Mouse (Mus musculus) bone marrow macrophage, adult 2 months (primary cell): ENCODE measurements around the gene Pou2f2. TPM values are rescaled to one million over a fixed set of nuclear protein-coding genes. Genes with fewer than 3 reads are reported as not detected.

ENCODE experiments used
- H3K27ac ChIP-seq: 2 replicates; pipeline ENCODE4 v1.5.1; 2012; ENCODE audit warnings: low read depth, low read length; ENCODE audit not compliant: insufficient read depth
- H3K4me1 ChIP-seq: 2 replicates; pipeline ENCODE4 v1.6.1; 2012; ENCODE audit warnings: low read length; ENCODE audit not compliant: control insufficient read depth, insufficient read depth
- H3K4me3 ChIP-seq: 2 replicates; pipeline ENCODE4 v1.5.1; 2012; ENCODE audit warnings: mild to moderate bottlenecking, low read length, moderate library complexity; ENCODE audit not compliant: insufficient read depth
- CTCF ChIP-seq: IDR thresholded peaks from 2 replicates; pipeline ENCODE4 v1.5.1; 2012; ENCODE audit warnings: low read depth, mild to moderate bottlenecking, low read length, moderate library complexity
- POLR2A ChIP-seq: IDR thresholded peaks from 2 replicates; pipeline ENCODE4 v1.6.1; 2012; ENCODE audit warnings: mild to moderate bottlenecking, low read depth, low read length, borderline replicate concordance
- polyA plus RNA-seq: library from polyadenylated mRNA; stranded (reverse); fragments of >200 nt; gene quantifications from 2 replicates; pipeline ENCODE4 v1.2.4, GENCODE M21; 2012; ENCODE audit not compliant: missing spikeins, insufficient read depth, insufficient read length

Pou2f2 gene
- polyA plus RNA-seq, 1 experiment, result 121 TPM

DNA sequence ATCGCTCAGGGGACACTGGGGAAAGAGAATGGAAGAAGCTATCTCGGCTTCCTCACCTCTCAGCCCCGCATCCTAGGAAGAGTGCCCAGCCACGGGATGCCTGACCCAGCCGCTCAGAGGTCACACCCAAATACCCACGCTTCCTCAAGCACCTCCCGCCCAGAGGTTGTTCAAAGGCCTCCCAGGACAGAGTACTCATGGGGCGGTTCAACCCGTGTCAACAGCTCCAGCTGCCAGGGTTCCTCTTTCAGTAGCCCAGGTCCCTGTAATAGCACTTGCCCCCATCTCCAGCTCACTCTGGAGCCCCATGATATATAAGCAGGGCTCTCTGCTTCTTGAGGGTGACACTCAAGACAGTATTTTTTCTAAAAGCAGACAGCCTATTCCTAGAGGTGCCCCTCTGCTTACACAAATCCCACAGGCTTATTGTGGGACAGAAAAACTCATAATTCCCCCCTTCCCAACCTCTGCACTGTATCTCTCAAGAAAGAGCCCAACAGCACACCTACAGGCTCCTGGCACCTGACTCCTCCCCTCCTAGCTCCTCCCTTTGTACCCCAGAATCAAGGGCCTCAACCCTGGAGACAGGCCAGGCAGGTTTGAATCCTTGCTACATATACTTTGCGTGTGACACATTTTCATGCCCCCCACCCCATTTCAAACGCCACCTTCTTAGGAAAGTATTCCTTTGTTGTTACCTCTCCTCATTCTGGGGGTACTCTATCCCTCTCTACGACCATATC is 38.3 kb upstream of the Pou2f2 start:
- H3K4me3 ChIP-seq, result no peak overlapping the region
- no peak overlapping the region for H3K27ac ChIP-seq
- H3K4me1 ChIP-seq, result peaks cover 30% of the 10 kb centered on the region
- TF ChIP-seq CTCF, result no peak

DNA sequence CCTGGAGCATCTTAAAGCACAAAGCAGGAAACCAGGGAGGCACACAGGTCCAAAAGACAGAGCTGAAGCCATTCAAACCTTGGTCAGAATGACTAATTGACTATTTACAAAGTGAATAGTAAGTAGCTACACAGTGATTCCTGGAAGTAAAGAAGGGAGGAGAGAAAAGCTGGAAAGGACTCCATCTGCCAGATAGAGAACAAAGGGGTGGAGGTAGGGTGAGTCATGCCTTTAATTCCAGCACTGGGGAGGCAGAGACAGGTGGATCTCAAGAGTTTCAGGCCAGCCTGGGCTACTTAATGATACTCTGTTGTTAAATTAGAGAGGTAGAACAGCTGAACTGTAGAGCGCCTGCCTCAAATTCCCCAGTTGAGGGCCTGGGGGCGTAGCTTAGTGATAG is 34.6 kb upstream of the Pou2f2 start:
- no peak overlapping the region for H3K27ac ChIP-seq
- no peak for TF ChIP-seq POLR2A
- TF ChIP-seq CTCF, result no peak

DNA sequence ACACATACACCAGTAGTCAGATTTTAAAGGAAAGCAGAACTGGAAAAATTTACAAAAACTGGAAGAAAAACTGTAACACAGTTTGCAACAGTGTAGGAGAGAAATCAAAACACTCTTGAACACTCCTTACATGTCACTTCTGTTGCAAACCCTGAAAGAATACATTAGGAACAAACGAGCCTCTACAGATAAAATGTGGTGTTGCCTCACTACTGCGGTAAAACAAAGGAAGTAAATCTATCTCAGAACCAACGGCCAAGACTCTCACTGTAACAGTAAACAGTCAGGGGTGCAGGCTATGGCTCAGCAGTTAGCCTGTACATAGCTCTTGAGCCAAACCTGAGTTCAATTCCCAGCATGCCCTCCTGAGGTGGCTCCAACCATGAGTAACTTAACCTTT is 33.6 kb upstream of the Pou2f2 start:
- TF ChIP-seq POLR2A (no peak), CTCF (no peak)
- H3K4me1 ChIP-seq, result peaks cover 16% of the 10 kb centered on the region
- no peak overlapping the region; the same call in 1 of the 2 replicates for H3K27ac ChIP-seq
- H3K4me3 ChIP-seq, result no peak overlapping the region

More for the DNA sequence above, 34.6 kb upstream of the Pou2f2 start:
- Histone ChIP-seq H3K4me3 (no peak overlapping the region), H3K4me1 (peaks cover 21% of the 10 kb centered on the region)

DNA sequence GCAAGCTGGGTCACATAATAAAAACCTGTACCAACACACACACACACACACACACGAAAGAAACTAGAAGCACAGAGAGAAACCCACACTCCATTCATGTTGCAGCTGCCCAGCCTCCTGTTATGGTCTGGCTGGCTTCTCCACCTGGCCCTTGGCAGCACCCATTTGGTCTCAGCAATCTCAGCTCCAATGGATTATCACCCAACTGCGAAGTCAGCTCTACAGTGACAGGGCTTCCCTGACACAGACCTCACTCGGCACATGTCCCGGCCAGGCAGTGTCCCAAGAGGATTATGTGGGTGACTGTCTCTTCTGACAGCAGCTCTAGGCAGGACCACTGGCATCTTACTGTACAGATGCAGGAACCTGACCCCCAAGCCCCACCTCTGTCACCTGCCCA is 31.0 kb upstream of the Pou2f2 start:
- peaks cover 15% of the 10 kb centered on the region for H3K4me1 ChIP-seq
- H3K27ac ChIP-seq, result no peak overlapping the region
- no peak for TF ChIP-seq CTCF
- TF ChIP-seq POLR2A, result no peak
- H3K4me3 ChIP-seq, result no peak overlapping the region

DNA sequence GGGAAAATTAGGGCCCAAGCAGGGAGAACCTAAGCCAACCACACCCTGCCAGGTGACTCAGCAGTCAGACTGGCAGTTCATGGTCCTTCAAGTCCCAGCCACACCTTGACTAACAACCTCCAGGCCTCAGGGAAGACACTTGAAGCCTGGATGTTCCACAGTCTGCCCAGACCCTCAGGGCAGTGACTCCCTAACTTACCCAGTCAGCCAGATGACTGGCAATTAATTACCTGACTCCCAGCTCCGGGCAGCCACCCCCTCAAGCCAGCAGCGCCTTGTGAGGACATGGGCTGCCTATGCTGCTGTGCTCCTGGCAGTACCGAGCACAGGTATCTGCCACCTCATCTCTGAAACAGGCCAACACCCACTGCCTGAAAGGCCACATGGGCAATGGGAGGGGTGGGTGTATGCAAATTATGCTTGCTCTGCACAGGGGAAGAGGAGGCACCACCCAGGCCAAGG is 29.7 kb upstream of the Pou2f2 start:
- H3K27ac ChIP-seq, result no peak overlapping the region
- peaks cover 17% of the 10 kb centered on the region for H3K4me1 ChIP-seq
- no peak for TF ChIP-seq POLR2A
- TF ChIP-seq CTCF, result no peak
- no peak overlapping the region for H3K4me3 ChIP-seq

DNA sequence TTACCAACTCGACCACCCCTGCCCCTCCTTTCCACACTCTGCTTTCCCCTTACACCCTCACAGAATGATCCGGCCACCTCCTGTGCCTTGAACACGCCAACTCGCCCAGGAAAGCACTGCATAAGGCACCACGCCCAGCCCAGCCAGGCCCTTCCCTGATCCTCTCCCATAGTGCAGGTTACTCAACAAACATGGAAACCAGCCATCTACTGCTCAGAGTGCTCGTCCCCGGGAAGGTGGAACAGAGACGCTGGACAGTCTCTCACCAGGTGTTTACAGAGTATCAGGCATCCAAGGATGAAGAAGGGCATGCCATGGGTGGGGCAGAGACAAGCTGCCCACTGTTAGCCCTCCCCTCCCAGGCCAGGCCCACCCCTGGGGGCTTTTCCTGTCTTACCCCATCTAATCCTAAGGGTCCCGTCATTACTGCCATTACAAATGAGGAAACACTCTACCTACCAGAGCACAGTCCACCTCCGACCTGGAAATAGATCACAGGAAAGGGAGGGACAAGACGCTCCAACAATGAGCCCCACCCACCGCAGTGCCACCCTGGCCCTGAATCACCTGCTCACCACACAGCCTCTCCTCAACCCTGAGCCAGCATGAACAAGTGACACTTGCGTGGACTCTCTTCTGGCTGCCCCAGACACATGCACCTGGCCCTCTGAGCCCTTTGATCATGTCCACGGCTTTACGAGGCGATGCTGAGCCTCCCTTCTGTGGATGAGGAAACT is 26.7 kb upstream of the Pou2f2 start:
- Histone ChIP-seq H3K27ac (no peak overlapping the region), H3K4me3 (no peak overlapping the region), H3K4me1 (peaks cover 13% of the 10 kb centered on the region)
- TF ChIP-seq POLR2A (no peak), CTCF (no peak)

DNA sequence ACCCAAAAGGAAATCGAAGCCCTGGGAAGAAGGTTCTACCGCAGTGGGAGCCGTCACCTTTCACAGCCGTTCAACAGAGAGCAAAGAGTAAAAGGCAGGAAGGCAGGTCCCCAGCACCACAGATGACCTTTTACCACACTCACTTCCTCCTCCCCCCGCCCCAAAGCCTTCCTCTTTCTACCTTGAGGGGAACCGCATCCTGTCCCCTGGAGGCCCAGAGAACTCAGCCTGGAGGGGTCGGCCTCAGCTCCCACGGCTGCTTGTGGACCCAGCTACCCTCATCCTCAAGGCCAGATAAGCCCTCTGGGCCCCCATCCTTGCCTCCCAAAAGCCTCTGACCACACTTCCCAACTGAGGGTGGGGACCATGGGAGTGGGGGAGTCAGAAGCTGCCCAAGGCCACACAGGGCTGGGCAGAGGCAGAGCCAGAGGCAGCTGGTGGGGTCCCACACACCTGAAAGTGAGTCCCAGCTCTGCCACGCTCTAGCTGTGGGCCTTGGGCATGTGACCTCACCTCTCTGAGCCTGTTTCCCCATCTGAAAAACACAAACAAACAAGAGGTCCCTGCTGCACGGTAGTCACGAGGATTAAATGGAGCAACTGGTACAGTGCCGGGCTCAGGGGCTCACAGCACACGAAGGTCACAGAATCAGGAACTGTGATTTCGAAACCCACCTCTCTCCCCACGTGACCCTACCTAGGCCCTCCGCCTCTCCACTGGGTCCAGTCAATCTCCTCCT is 26.0 kb upstream of the Pou2f2 start:
- H3K4me3 ChIP-seq, result no peak overlapping the region

DNA sequence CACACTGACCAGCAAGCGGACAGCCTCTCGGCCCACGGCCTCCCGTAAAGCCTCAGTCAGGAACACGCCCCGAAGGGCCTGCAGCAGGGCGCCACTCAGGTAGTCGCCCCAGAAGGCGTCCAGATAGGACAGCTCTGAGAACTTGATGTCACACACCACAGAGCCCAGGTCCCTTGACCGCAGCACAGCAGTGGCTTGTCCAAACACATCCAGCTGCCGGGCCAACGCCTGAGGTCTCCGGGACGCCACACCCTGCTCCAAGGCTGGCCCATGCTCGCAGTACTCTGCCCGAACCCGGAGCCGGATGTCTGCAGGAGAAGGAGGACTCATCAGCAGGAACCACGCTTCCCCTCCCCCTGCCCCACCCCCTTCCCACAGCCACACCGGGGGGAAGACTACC is 24.1 kb upstream of the Pou2f2 start:
- no peak for TF ChIP-seq CTCF
- TF ChIP-seq POLR2A, result no peak
- Histone ChIP-seq H3K4me1 (peaks cover 13% of the 10 kb centered on the region), H3K4me3 (no peak overlapping the region), H3K27ac (no peak overlapping the region)

More for the DNA sequence above, 26.0 kb upstream of the Pou2f2 start:
- Histone ChIP-seq H3K4me1 (peaks cover 13% of the 10 kb centered on the region), H3K27ac (no peak overlapping the region)
- no peak for TF ChIP-seq CTCF
- no peak for TF ChIP-seq POLR2A

DNA sequence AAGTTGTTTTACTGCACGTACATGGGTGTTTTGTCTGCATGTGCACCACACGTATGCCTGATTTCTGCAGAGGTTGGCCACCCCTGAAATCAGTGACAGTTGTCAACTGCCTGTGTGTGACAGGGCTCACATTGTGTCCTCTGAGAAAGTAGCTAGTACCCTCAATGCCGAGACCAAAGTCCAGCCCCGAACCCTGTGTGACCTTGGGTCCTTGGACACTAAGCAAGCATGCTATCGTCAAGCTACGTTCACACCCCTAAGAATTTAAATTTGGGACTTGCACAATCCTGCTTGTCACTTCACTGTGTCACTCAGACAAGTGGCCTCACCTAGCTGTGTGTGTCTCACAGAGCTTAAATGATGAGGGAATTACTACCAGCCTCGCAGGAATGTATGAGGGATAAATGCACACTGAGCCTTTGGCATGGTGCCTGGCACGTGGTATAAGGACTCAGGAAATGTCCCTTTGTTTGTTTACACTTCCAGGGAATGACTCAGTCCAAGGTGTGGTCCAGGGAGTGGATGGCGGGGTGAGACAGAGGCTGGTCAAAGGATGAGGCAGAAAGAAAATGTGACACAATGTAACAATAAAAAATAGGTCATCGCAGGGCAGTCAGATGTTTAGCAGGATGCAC is 18.0 kb upstream of the Pou2f2 start:
- no peak overlapping the region for H3K27ac ChIP-seq
- TF ChIP-seq POLR2A (no peak), CTCF (no peak)
- H3K4me1 ChIP-seq, result no peaks in the 10 kb centered on the region
- H3K4me3 ChIP-seq, result no peak overlapping the region

DNA sequence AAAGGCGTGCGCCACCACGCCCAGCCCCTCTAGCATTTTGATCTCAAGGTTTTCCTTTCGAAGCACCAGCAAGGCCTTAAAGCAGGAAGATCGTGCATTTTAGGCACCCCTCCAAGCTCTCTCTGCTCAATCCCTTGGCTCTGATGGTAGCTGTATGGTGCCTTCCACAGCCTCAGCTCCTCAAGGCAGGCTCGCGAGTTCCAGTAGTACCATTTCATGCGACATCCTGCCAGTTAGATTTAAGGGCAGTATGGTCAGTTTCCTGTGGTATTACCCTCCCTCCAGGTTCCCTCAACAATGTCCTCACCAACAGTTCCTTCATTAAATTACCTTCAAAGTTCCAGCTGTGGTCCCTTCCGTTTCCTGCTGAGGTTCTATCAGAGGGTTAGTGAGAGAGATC is 16.6 kb upstream of the Pou2f2 start:
- TF ChIP-seq CTCF, result no peak
- TF ChIP-seq POLR2A, result no peak
- H3K4me3 ChIP-seq, result no peak overlapping the region
- no peak overlapping the region for H3K27ac ChIP-seq
- no peaks in the 10 kb centered on the region for H3K4me1 ChIP-seq
